Mouse (Mus musculus) embryonic facial prominence, embryonic 13.5 days (tissue): Measurements from ENCODE around the gene Fgf12. TPM values are rescaled to one million over a fixed set of nuclear protein-coding genes. Genes with fewer than 3 reads are reported as not detected.
A peak's percentile ranks its signal among the peaks of the same experiment; 100 is the strongest.

ENCODE experiments used
- ATAC-seq: fragments of 200-750 bp; cut with Nextera tagmentation; 2 replicates; pipeline ENCODE4 v1.8.0; 2017; ENCODE audit warnings: low read depth; ENCODE audit not compliant: insufficient number of reproducible peaks, insufficient read depth, low FRiP score, low TSS enrichment
- H3K27ac ChIP-seq: fragments of 300-500 bp; sonication (generic); 2 replicates; pipeline ENCODE4 v1.5.1; 2015; ENCODE audit warnings: moderate library complexity, mild to moderate bottlenecking, inconsistent platforms
- H3K27me3 ChIP-seq: fragments of 300-500 bp; sonication (generic); 2 replicates; pipeline ENCODE4 v1.6.1; 2015; ENCODE audit warnings: mild to moderate bottlenecking, inconsistent platforms
- H3K36me3 ChIP-seq: fragments of 300-500 bp; sonication (generic); 2 replicates; pipeline ENCODE4 v1.6.1; 2015; ENCODE audit warnings: mild to moderate bottlenecking, inconsistent platforms
- H3K4me1 ChIP-seq: fragments of 300-500 bp; sonication (generic); 2 replicates; pipeline ENCODE4 v1.6.1; 2015; ENCODE audit warnings: inconsistent platforms
- H3K4me2 ChIP-seq: fragments of 300-500 bp; sonication (generic); 2 replicates; pipeline ENCODE4 v1.6.1; 2015; ENCODE audit warnings: moderate library complexity, mild to moderate bottlenecking, inconsistent platforms
- H3K4me3 ChIP-seq: fragments of 300-500 bp; sonication (generic); 2 replicates; pipeline ENCODE4 v1.5.1; 2015; ENCODE audit warnings: mild to moderate bottlenecking, inconsistent platforms
- H3K9ac ChIP-seq: fragments of 300-500 bp; sonication (generic); 2 replicates; pipeline ENCODE4 v1.6.1; 2015; ENCODE audit warnings: mild to moderate bottlenecking, inconsistent platforms
- H3K9me3 ChIP-seq: fragments of 300-500 bp; sonication (generic); 2 replicates; pipeline ENCODE4 v1.6.1; 2016; ENCODE audit warnings: inconsistent platforms
- WGBS: fragments of 180-500 bp; shearing (Covaris S2); methylation state at CpG from one replicate; pipeline ENCODE4 v1.1.7; 2015; ENCODE audit warnings: mixed read lengths; 5-methylcytosine and 5-hydroxymethylcytosine counted together
- polyA plus RNA-seq: library from polyadenylated mRNA; unstranded; fragments of >200 nt; fragmentation: Nextera tagmentation; extraction: Ambion mirVana; gene quantifications from 2 replicates; pipeline ENCODE4 v1.2.1, GENCODE M21; 2015

The Fgf12 gene
- polyA plus RNA-seq, 1 experiment from 2014 or later: 3.6 TPM

DNA sequence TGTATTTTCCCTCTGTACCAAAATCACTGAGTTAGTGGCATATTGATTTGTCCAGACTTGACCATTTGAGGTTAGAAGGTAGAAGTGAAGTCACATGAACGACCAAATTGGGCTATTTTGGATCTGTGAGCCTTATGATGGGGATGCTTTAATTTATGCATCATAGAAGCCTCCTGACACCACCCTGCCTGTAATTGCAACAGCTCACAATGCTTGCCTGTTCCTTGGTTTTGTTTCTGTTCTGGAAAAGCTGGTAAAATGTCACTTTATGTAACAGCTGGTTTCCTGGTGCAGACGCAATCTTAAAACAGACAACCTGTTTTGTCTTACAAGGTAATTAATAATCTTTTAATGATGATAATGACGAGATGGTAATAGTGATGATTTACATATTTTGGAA lies 213.4 kb downstream of the Fgf12 start:
- WGBS: 71% methylated on average over 3 of the region's 3 CpGs
- ATAC-seq: no peak

DNA sequence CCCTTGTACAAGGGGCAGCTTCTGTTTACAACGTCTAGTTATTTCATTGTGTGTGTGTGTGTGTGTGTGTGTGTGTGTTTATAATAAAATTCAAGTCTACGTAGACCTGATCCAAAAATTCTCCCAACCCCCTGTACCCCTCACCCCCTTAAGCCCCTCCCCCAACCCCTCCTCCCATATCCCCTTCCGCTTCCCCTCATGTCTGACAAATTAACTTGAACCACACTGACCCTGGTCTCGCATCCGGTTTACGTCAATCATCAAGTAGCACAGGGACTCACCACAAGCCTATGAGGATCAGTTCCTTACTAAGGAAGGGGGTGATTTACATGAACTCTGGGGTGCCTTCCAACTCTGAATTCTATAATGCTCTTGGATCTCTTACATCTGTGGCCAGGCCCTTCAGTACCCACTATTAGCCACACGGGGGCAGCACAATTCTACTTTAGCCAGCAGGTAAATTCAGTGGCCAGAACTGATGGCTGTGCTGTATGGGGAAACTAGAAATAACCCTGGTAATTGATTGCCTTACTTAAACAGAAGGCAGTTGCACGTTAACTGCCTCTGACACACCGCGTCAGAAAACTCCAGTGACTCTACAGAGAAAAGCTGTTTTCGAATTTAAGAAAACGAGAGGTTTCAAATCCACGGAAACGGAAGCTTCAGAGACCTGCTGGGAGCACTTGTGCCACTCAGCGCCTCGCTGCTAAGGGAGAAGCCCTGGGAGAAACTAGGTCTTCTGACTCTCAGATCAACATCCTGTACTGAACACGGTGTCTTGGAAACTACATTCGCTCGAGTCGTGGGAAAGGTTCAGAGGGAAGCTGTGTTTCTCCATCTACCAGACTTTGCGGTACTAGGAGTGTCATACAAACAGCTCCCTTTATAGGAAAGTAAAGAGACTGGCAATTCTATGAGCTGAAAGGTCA lies 235.0 kb downstream of the Fgf12 start:
- WGBS: 29% methylated on average over 21 of the region's 21 CpGs
- H3K9ac ChIP-seq: peak overlapping the region; percentile 6; the same call in 1 of the 2 replicates
- peak overlapping the region; percentile 29 for H3K4me3 ChIP-seq
- H3K27ac ChIP-seq: no peak overlapping the region
- peak overlapping the region; percentile 52 for H3K4me2 ChIP-seq
- no peaks in the 10 kb centered on the region for H3K36me3 ChIP-seq
- ATAC-seq: 0 out of 2 replicates have a peak, but pooled peaks have one; percentile 62
- H3K4me1 ChIP-seq: peaks cover 5% of the 10 kb centered on the region; the same call in 1 of the 2 replicates
- H3K9me3 ChIP-seq: no peaks in the 10 kb centered on the region
- H3K27me3 ChIP-seq: peaks cover 3% of the 10 kb centered on the region; the same call in 1 of the 2 replicates

More for the DNA sequence above, 213.4 kb downstream of the Fgf12 start:
- no peak overlapping the region for H3K4me2 ChIP-seq
- no peaks in the 10 kb centered on the region for H3K4me1 ChIP-seq
- H3K9ac ChIP-seq: no peak overlapping the region
- no peak overlapping the region for H3K4me3 ChIP-seq
- H3K27ac ChIP-seq: no peak overlapping the region
- H3K36me3 ChIP-seq: no peaks in the 10 kb centered on the region
- H3K27me3 ChIP-seq: no peaks in the 10 kb centered on the region
- H3K9me3 ChIP-seq: no peaks in the 10 kb centered on the region

DNA sequence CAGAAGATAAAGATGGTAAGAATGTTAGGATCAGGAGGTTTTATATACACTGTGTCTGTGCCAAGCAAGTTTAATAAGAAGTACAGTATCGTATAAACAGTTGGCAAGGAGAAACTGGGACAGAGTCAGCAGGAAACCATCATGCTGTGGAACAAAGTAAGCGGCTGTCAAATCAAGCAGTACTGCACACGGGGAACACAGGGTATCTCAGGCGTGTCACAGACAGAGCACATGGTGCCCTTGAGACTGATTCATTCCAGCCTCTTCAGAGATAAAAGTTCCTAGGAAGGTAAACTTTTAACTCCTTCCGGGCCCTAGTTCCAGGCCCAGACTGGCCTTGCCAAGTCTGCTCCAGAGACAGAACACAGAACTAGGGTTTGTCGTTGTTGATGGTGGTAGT lies 240.4 kb downstream of the Fgf12 start:
- Histone ChIP-seq H3K4me2 (no peak overlapping the region), H3K4me1 (no peaks in the 10 kb centered on the region), H3K9me3 (no peaks in the 10 kb centered on the region), H3K27me3 (no peaks in the 10 kb centered on the region), H3K27ac (no peak overlapping the region), H3K36me3 (no peaks in the 10 kb centered on the region), H3K9ac (no peak overlapping the region), H3K4me3 (no peak overlapping the region)
- ATAC-seq: no peak
- 63% methylated on average over 6 of the region's 6 CpGs for WGBS

DNA sequence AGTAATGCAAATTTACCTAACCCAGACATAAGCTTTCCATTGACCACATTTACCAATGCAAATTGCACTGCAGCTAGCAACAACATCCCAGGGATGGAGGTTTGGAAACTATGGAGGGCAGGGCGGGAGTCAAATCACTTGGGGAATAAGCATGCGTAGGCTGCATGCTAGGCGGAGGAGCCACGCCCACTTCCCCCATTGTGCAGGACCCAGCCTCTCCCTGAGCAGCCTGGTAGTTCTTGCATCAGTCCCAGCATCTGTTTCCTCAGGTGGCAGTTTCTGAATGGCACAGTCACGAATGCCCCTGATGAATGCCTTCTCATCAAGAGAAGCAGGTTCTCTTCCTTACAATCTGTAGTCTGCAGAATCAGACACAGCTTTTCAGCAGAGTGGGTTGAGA lies 241.5 kb downstream of the Fgf12 start:
- Histone ChIP-seq H3K4me3 (no peak overlapping the region), H3K36me3 (no peaks in the 10 kb centered on the region), H3K27ac (no peak overlapping the region), H3K4me2 (no peak overlapping the region), H3K27me3 (no peaks in the 10 kb centered on the region), H3K9me3 (no peaks in the 10 kb centered on the region), H3K9ac (no peak overlapping the region), H3K4me1 (no peaks in the 10 kb centered on the region)
- 30% methylated on average over 5 of the region's 5 CpGs for WGBS
- no peak for ATAC-seq

DNA sequence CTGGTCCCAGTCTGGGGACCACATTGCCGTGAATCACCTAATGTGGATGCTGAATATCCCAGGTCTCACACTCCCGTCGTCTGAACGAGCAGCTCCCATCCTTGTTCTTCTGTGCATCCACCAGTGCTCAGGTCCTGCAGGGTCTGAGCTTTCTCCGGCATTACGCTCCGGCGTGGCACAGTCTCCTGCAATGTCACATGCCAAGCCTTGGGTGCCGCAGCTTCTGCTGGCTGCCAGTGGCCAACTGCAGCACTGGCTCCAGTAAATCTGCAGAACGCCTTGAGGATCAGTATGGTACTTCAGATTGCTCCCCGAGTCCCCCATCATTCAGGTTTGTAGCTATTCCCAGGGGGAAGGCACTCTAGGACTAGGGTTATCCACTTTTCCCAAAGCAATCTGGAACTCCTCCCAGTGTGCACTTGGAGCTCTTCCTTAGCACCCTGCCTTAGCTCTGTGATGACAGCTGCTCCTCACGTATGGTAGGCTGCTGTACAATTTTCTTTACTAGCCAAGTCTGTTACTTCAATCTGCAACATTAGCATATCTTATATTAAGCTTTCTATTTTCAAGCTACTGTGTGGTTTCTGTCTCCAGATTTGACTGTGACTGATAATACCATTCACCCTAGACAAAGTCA lies 254.8 kb downstream of the Fgf12 start:
- no peaks in the 10 kb centered on the region for H3K36me3 ChIP-seq
- WGBS: 88% methylated on average over 12 of the region's 12 CpGs
- H3K27me3 ChIP-seq: no peaks in the 10 kb centered on the region; the same call in 1 of the 2 replicates
- H3K4me1 ChIP-seq: no peaks in the 10 kb centered on the region
- H3K27ac ChIP-seq: no peak overlapping the region
- H3K9ac ChIP-seq: no peak overlapping the region
- H3K4me3 ChIP-seq: no peak overlapping the region
- H3K4me2 ChIP-seq: no peak overlapping the region
- no peak for ATAC-seq
- H3K9me3 ChIP-seq: no peaks in the 10 kb centered on the region

DNA sequence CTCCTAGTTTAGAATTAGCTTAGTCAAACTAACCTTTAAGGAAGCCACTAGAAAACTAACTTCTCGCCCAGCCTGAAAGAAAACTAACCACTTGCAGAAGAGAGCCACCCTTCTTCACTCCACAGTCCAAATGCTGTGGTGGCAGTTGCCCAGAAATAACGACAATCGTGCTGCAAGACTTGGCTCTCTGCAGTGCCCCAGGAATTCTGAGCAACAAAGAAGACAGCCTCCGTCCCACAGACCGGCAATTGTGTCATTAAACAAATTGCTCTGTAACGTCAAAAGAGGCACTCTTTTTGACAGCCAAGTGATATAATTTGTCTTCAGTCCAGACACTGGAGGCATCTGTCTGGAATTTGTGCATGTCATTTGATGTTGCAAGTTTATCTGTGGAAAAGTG lies 261.2 kb downstream of the Fgf12 start:
- H3K27ac ChIP-seq: no peak overlapping the region
- H3K4me2 ChIP-seq: no peak overlapping the region
- no peaks in the 10 kb centered on the region for H3K4me1 ChIP-seq
- peaks cover 7% of the 10 kb centered on the region for H3K27me3 ChIP-seq
- H3K36me3 ChIP-seq: no peaks in the 10 kb centered on the region
- no peaks in the 10 kb centered on the region for H3K9me3 ChIP-seq
- H3K4me3 ChIP-seq: no peak overlapping the region
- H3K9ac ChIP-seq: no peak overlapping the region
- 20% methylated on average over 6 of the region's 6 CpGs for WGBS
- ATAC-seq: no peak

DNA sequence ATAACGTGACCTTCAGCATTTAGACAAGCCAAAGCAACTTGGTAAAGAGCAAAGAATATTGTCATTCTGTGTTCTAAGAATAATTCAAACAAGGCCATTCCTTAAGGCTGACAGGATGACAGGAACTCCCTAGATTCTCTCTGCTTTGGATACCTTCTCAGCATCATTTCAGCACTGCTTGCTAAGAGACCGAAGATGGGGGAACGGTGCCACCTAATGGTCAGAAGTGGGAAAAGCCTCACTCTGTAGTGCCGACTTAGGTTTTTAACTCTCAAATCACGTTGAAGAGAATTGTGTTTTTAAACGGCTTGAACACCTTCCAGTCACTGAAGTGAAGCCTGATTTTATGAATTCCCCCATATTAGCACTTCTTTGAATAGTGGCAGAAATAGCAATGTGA lies 262.4 kb downstream of the Fgf12 start:
- no peak for ATAC-seq
- H3K4me1 ChIP-seq: no peaks in the 10 kb centered on the region
- H3K4me3 ChIP-seq: no peak overlapping the region
- H3K36me3 ChIP-seq: no peaks in the 10 kb centered on the region
- H3K4me2 ChIP-seq: no peak overlapping the region
- H3K9me3 ChIP-seq: no peaks in the 10 kb centered on the region
- no peak overlapping the region for H3K9ac ChIP-seq
- H3K27ac ChIP-seq: no peak overlapping the region
- 10% methylated on average over 6 of the region's 6 CpGs for WGBS
- H3K27me3 ChIP-seq: peaks cover 7% of the 10 kb centered on the region

DNA sequence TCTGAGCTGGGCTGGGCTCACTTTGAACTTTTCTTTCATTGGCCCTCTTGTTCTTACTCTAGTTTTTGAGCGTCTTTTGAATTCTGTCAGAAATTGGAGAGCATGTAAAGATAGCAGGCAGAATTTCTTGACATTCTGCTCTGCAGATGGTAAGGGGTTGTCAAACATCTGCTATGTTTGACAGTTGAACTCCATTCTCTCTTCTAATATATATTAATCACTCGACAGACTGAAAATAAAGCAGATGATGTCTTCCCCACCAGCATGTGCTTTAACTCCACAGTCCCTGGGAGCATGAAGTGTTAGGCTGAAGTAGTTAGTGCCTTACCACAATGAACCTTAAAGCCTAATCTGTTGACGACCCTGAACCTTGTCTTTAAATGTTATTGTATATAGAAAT lies 267.9 kb downstream of the Fgf12 start:
- no peak overlapping the region for H3K4me3 ChIP-seq
- WGBS: 75% methylated on average over 3 of the region's 3 CpGs
- no peak for ATAC-seq
- H3K4me1 ChIP-seq: no peaks in the 10 kb centered on the region
- no peak overlapping the region for H3K27ac ChIP-seq
- no peak overlapping the region for H3K9ac ChIP-seq
- H3K27me3 ChIP-seq: no peaks in the 10 kb centered on the region
- H3K4me2 ChIP-seq: no peak overlapping the region
- no peaks in the 10 kb centered on the region; the same call in 1 of the 2 replicates for H3K9me3 ChIP-seq
- no peaks in the 10 kb centered on the region for H3K36me3 ChIP-seq

DNA sequence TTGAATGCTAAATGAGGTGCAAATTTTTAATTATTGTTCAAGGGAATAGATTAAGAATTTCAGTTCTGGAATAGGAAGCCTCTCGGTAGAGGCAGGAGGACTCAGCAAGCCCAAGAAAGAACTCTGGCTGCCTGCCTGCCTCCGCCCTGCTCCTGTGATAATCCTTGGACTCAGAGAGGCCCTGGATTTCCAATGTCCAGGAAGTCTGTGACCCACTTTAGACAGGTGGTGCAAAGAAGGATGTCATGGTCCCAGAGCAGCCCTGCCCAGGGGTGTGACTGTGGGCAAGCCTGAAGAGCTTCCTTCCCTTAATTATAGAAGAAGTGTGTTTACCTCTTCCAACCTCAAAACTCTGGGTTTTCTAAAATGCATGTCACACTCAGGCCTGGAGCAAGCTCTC lies 273.8 kb downstream of the Fgf12 start:
- 85% methylated on average over 2 of the region's 2 CpGs for WGBS
- Histone ChIP-seq H3K36me3 (no peaks in the 10 kb centered on the region), H3K9ac (no peak overlapping the region), H3K4me2 (no peak overlapping the region), H3K4me1 (no peaks in the 10 kb centered on the region), H3K27me3 (no peaks in the 10 kb centered on the region), H3K27ac (no peak overlapping the region), H3K4me3 (no peak overlapping the region), H3K9me3 (no peaks in the 10 kb centered on the region; the same call in 1 of the 2 replicates)
- ATAC-seq: no peak

DNA sequence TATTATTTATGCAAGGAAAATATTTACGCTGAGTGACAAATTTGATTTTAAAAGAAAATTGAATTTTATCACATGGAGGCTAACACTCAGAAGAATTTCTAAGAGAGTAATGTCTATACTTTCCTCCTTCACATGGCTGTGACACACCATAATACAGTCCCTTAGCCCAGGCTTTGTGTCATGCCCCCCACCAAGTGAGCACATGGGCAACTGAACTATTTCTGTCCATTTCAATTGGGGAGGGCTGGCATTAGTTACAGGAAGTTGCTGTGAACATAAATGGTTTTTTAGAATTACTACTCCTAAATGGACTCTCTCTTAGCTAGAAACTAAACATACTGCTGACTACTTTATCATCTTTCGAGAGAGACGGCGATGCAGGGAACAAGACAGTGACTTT lies 276.2 kb downstream of the Fgf12 start:
- H3K4me2 ChIP-seq: no peak overlapping the region
- H3K36me3 ChIP-seq: no peaks in the 10 kb centered on the region
- H3K4me3 ChIP-seq: no peak overlapping the region
- 93% methylated on average over 4 of the region's 4 CpGs for whole genome bisulfite sequencing
- no peaks in the 10 kb centered on the region for H3K4me1 ChIP-seq
- H3K9me3 ChIP-seq: no peaks in the 10 kb centered on the region; the same call in 1 of the 2 replicates
- no peak for ATAC-seq
- no peak overlapping the region for H3K27ac ChIP-seq
- no peaks in the 10 kb centered on the region for H3K27me3 ChIP-seq
- no peak overlapping the region for H3K9ac ChIP-seq

DNA sequence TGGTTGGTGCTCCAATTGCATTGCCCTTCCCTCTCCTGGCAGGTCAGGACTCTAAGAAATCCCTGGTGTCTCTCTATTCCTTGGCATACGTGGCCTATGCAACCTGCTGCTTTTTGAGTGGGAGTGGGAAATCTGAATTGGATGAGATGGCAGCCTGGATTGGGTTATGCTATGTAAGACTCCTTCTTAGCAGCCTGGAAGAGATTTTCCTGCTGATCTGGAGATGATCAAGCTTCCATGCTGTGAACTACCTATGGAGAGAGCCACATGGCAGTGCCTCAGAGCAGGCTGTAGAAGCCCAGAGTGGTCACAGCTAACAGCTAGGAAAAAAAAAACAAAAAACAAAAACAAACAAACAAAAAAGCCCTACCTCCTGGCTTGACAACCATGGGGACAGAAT lies 277.3 kb downstream of the Fgf12 start:
- no peaks in the 10 kb centered on the region for H3K27me3 ChIP-seq
- H3K27ac ChIP-seq: no peak overlapping the region
- H3K9ac ChIP-seq: no peak overlapping the region
- H3K4me2 ChIP-seq: no peak overlapping the region
- H3K4me3 ChIP-seq: no peak overlapping the region
- no peak for ATAC-seq
- H3K9me3 ChIP-seq: no peaks in the 10 kb centered on the region; the same call in 1 of the 2 replicates
- no peaks in the 10 kb centered on the region for H3K4me1 ChIP-seq
- H3K36me3 ChIP-seq: no peaks in the 10 kb centered on the region
- WGBS: 69% methylated on average over 1 of the region's 1 CpGs

DNA sequence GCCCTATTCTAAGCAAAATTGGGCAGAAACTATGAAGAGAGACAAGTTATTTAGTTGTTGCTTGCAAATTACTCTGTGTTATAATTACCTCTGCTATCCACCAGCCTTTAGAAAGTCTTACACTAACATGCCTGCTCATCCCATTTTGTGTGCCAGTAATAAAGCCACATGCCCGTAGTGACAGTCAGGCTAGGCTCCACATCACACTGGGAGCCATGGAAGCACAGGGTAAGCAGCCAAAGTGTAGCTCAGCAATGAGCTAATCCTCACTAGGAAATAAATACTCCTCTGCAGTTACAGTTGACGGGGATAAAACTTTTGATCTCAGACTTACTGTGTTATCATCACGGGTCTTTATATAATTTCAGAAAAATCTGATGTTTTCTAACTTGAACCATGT lies 298.0 kb downstream of the Fgf12 start:
- Histone ChIP-seq H3K27me3 (no peaks in the 10 kb centered on the region), H3K4me3 (no peak overlapping the region), H3K4me2 (no peak overlapping the region), H3K4me1 (no peaks in the 10 kb centered on the region), H3K9me3 (no peaks in the 10 kb centered on the region), H3K27ac (no peak overlapping the region), H3K36me3 (no peaks in the 10 kb centered on the region), H3K9ac (no peak overlapping the region)
- 61% methylated on average over 3 of the region's 3 CpGs for WGBS
- no peak for ATAC-seq
